Mouse (Mus musculus) intestine, embryonic 14.5 days (tissue): Measurements from ENCODE around the gene Gfra1. TPM values are rescaled to one million over a fixed set of nuclear protein-coding genes. Genes with fewer than 3 reads are reported as not detected.
A peak's percentile ranks its signal among the peaks of the same experiment; 100 is the strongest.

Source experiments
- ATAC-seq: fragments of 200-750 bp; cut with Nextera tagmentation; replicated peaks from 2 replicates; pipeline ENCODE4 v1.8.0; 2017; ENCODE audit warnings: low read depth, moderate number of reproducible peaks, moderate TSS enrichment, moderate library complexity; ENCODE audit not compliant: low FRiP score, low TSS enrichment
- DNase-seq: peaks from one replicate; pipeline ENCODE4 v3.0.0-alpha.2; 2018; ENCODE audit warnings: low spot score
- H3K27ac ChIP-seq: fragments of 300-500 bp; sonication (generic); 2 replicates; pipeline ENCODE4 v1.5.1; 2014; ENCODE audit warnings: low read depth, mild to moderate bottlenecking, control low read depth
- H3K27me3 ChIP-seq: fragments of 300-500 bp; sonication (generic); replicated peaks from 2 replicates; pipeline ENCODE4 v1.6.1; 2014; ENCODE audit warnings: low read length, control low read depth; ENCODE audit not compliant: control insufficient read depth, insufficient read depth
- H3K36me3 ChIP-seq: fragments of 300-500 bp; sonication (generic); 2 replicates; pipeline ENCODE4 v1.6.1; 2014; ENCODE audit warnings: low read length, control low read depth; ENCODE audit not compliant: control insufficient read depth, insufficient read depth
- H3K4me1 ChIP-seq: fragments of 300-500 bp; sonication (generic); replicated peaks from 2 replicates; pipeline ENCODE4 v1.6.1; 2014; ENCODE audit warnings: low read length, control low read depth, mixed read lengths; ENCODE audit not compliant: control insufficient read depth, insufficient read depth
- H3K4me2 ChIP-seq: fragments of 300-500 bp; sonication (generic); 2 replicates; pipeline ENCODE4 v1.6.1; 2014; ENCODE audit warnings: low read length
- H3K4me3 ChIP-seq: fragments of 300-500 bp; sonication (generic); 2 replicates; pipeline ENCODE4 v1.5.1; 2014; ENCODE audit warnings: low read depth, low read length, control low read depth, mixed read lengths
- H3K9ac ChIP-seq: fragments of 300-500 bp; sonication (generic); 2 replicates; pipeline ENCODE4 v1.6.1; 2014; ENCODE audit warnings: mild to moderate bottlenecking, low read length
- H3K9me3 ChIP-seq: fragments of 300-500 bp; sonication (generic); 2 replicates; pipeline ENCODE4 v1.6.1; 2016; ENCODE audit warnings: low read length, control low read depth; ENCODE audit not compliant: control insufficient read depth
- WGBS: fragments of 180-500 bp; shearing (Covaris S2); extraction: QIAGEN DNeasy Blood & Tissue Kit; methylation state at CpG from one replicate; pipeline ENCODE4 v1.1.7; 2014; 5-methylcytosine and 5-hydroxymethylcytosine counted together
- polyA plus RNA-seq: library from polyadenylated mRNA; unstranded; fragments of >200 nt; fragmentation: Nextera tagmentation; extraction: Ambion mirVana; gene quantifications from 2 replicates; pipeline ENCODE4 v1.2.1, GENCODE M21; 2014

Gene Gfra1
- polyA plus RNA-seq, 1 experiment from 2014 or later, result 34.3 TPM

GRCm38 (mm10) chr19:58436874-58437273 lies 18.8 kb downstream of the Gfra1 start:
- H3K4me2 ChIP-seq, result no peak overlapping the region
- no peaks in the 10 kb centered on the region for H3K27me3 ChIP-seq
- H3K9ac ChIP-seq, result no peak overlapping the region
- DNase-seq, result no peak
- H3K4me3 ChIP-seq, result no peak overlapping the region
- H3K36me3 ChIP-seq, result no peaks in the 10 kb centered on the region
- 70% methylated on average over 3 of the region's 3 CpGs for WGBS
- peaks cover 28% of the 10 kb centered on the region for H3K4me1 ChIP-seq
- no peaks in the 10 kb centered on the region for H3K9me3 ChIP-seq
- no peak for ATAC-seq
- no peak overlapping the region for H3K27ac ChIP-seq

GRCm38 (mm10) chr19:58435877-58436276 lies 19.8 kb downstream of the Gfra1 start:
- Histone ChIP-seq H3K4me2 (no peak overlapping the region), H3K9me3 (no peaks in the 10 kb centered on the region), H3K27me3 (no peaks in the 10 kb centered on the region), H3K36me3 (no peaks in the 10 kb centered on the region), H3K27ac (no peak overlapping the region), H3K9ac (no peak overlapping the region), H3K4me3 (no peak overlapping the region), H3K4me1 (peaks cover 28% of the 10 kb centered on the region)
- WGBS, result 67% methylated on average over 5 of the region's 5 CpGs
- ATAC-seq (no peak), DNase-seq (no peak)

GRCm38 (mm10) chr19:58432840-58433239 lies 22.9 kb downstream of the Gfra1 start:
- Histone ChIP-seq H3K4me1 (peaks cover 23% of the 10 kb centered on the region), H3K4me3 (no peak overlapping the region), H3K27ac (no peak overlapping the region), H3K27me3 (no peaks in the 10 kb centered on the region), H3K36me3 (no peaks in the 10 kb centered on the region), H3K9me3 (no peaks in the 10 kb centered on the region), H3K4me2 (no peak overlapping the region), H3K9ac (no peak overlapping the region)
- 71% methylated on average over 5 of the region's 5 CpGs for WGBS
- ATAC-seq (no peak), DNase-seq (no peak)

- 88% methylated on average over 4 of the region's 4 CpGs for WGBS
Measured at GRCm38 (mm10) chr19:58428546-58428945, 27.2 kb downstream of the Gfra1 start.

GRCm38 (mm10) chr19:58427348-58427747 lies 28.4 kb downstream of the Gfra1 start:
- no peak for DNase-seq
- H3K4me3 ChIP-seq, result no peak overlapping the region
- H3K4me1 ChIP-seq, result no peaks in the 10 kb centered on the region
- 90% methylated on average over 2 of the region's 2 CpGs for WGBS
- H3K9ac ChIP-seq, result no peak overlapping the region
- H3K36me3 ChIP-seq, result no peaks in the 10 kb centered on the region
- H3K4me2 ChIP-seq, result no peak overlapping the region
- H3K27me3 ChIP-seq, result no peaks in the 10 kb centered on the region
- no peaks in the 10 kb centered on the region for H3K9me3 ChIP-seq
- no peak for ATAC-seq
- H3K27ac ChIP-seq, result no peak overlapping the region

More at GRCm38 (mm10) chr19:58428546-58428945, 27.2 kb downstream of the Gfra1 start:
- DNase-seq, result no peak
- Histone ChIP-seq H3K9me3 (no peaks in the 10 kb centered on the region), H3K4me1 (0 out of 2 replicates have a peak, but pooled peaks cover 5% of the 10 kb centered on the region), H3K27me3 (no peaks in the 10 kb centered on the region), H3K9ac (no peak overlapping the region), H3K27ac (no peak overlapping the region), H3K36me3 (no peaks in the 10 kb centered on the region), H3K4me3 (no peak overlapping the region), H3K4me2 (no peak overlapping the region)
- no peak for ATAC-seq

- 86% methylated on average over 2 of the region's 2 CpGs for WGBS
- Histone ChIP-seq H3K27ac (no peak overlapping the region), H3K4me3 (no peak overlapping the region), H3K27me3 (no peaks in the 10 kb centered on the region), H3K4me1 (peaks cover 12% of the 10 kb centered on the region), H3K36me3 (no peaks in the 10 kb centered on the region), H3K4me2 (no peak overlapping the region), H3K9ac (no peak overlapping the region), H3K9me3 (no peaks in the 10 kb centered on the region)
- no peak for DNase-seq
- ATAC-seq, result no peak
Measured at GRCm38 (mm10) chr19:58424928-58425327, 30.8 kb downstream of the Gfra1 start.

- H3K4me2 ChIP-seq, result no peak overlapping the region
- no peak overlapping the region for H3K9ac ChIP-seq
- no peaks in the 10 kb centered on the region for H3K9me3 ChIP-seq
- no peak for DNase-seq
- WGBS, result 57% methylated on average over 3 of the region's 3 CpGs
- H3K36me3 ChIP-seq, result no peaks in the 10 kb centered on the region
- no peak overlapping the region for H3K4me3 ChIP-seq
- no peak for ATAC-seq
- H3K4me1 ChIP-seq, result peaks cover 20% of the 10 kb centered on the region
- H3K27ac ChIP-seq, result no peak overlapping the region
- H3K27me3 ChIP-seq, result no peaks in the 10 kb centered on the region
Measured at GRCm38 (mm10) chr19:58424179-58424578, 31.5 kb downstream of the Gfra1 start.

GRCm38 (mm10) chr19:58422916-58423493 lies 32.7 kb downstream of the Gfra1 start:
- 92% methylated on average over 4 of the region's 4 CpGs for WGBS
- no peak overlapping the region for H3K4me3 ChIP-seq
- no peak overlapping the region for H3K9ac ChIP-seq
- ATAC-seq (no peak), DNase-seq (no peak)
- H3K4me2 ChIP-seq, result no peak overlapping the region
- no peaks in the 10 kb centered on the region for H3K36me3 ChIP-seq
- no peak overlapping the region for H3K27ac ChIP-seq
- no peaks in the 10 kb centered on the region for H3K9me3 ChIP-seq
- peaks cover 20% of the 10 kb centered on the region for H3K4me1 ChIP-seq
- H3K27me3 ChIP-seq, result no peaks in the 10 kb centered on the region

- DNase-seq, result peak; percentile 65
- 15% methylated on average over 3 of the region's 3 CpGs for WGBS
- no peak overlapping the region for H3K4me3 ChIP-seq
- no peak overlapping the region for H3K4me2 ChIP-seq
- H3K9me3 ChIP-seq, result no peaks in the 10 kb centered on the region
- H3K4me1 ChIP-seq, result peaks cover 20% of the 10 kb centered on the region
- H3K36me3 ChIP-seq, result 0 out of 2 replicates have a peak, but pooled peaks cover 3% of the 10 kb centered on the region
- no peak overlapping the region for H3K9ac ChIP-seq
- peak overlapping the region; percentile 55 for H3K27ac ChIP-seq
- no peaks in the 10 kb centered on the region for H3K27me3 ChIP-seq
- ATAC-seq, result peak; percentile 81
Measured at GRCm38 (mm10) chr19:58419685-58420084, 36.0 kb downstream of the Gfra1 start.
